In the genomic region with DNA sequence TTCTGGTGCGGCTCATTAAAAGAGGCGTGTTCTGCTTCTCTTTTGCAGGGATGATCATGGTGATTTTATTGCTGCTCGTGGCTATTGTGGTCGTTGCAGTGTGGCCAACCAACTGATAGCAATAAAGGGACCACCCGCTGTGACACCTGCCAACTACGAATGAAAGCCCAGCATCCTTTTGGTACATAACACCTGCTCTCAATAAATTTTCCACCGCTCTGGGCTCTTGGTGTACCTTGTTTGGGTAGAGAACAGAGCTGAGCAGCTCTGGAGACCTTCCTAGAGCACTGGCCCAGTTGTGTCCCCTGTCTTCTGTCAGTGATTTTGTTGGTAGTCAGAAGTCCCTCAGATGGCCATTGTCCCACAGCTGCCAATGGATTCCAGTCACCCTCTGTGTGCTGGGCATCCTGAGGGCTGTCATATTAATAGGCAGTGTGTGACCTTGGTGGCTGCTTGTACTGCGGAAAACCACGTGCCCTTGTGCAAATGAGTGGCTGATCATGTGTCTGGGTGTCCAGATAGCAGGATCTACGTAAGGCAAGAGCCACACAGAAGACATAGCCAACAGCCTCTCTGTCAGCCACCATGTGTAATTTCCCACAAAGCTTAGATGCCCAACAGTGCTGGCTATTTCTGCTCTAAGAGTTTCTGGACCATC, we compare ENCODE assay signal across 1 mouse cellular context.
A peak's percentile ranks its signal among the peaks of the same experiment; 100 is the strongest.
TF ChIP-seq lines count a peak whose summit lies in the region.

No protein-coding gene starts in this region.

TF ChIP-seq in CH12.LX, 34 proteins besides CTCF, POLR2A, EP300 and RAD21 (continued from another document):
- no peak for TF ChIP-seq NRF1 (IDR thresholded peaks at IDR 0.05; ENCODE audit: low read depth, low read length)
- TF ChIP-seq JUND (conservative IDR thresholded peaks at IDR 0.05; ENCODE audit: low read depth, low read length) = no peak
- no peak for TF ChIP-seq ELF1 (IDR thresholded peaks at IDR 0.05; ENCODE audit: low read depth, low read length)
- TF ChIP-seq MAX (IDR thresholded peaks at IDR 0.05; ENCODE audit: low read length) = peak; percentile 79
- TF ChIP-seq RCOR1 (conservative IDR thresholded peaks at IDR 0.05; ENCODE audit: low read depth, low read length) = no peak
- TF ChIP-seq PAX5 (IDR thresholded peaks at IDR 0.05; ENCODE audit: low read length) = no peak
TF ChIP-seq in CH12.LX: peak in this region for 6.
